In genomic region chr7:29444527-29444926, GRCm38 (mm10) we compare ENCODE assay signal across 11 mouse cellular contexts.
DNase-seq lines count a peak whose midpoint lies in the region; ATAC-seq lines count a peak whose summit lies in the region.
"Had no signal": no experiment of that assay in that cellular context is flagged by ENCODE, and none has a peak within 500 bp of the region (broad histone marks: within the 10 kb centered on the region; RNA-seq: fewer than 3 reads in every experiment).

No protein-coding gene starts in this region.

- no peaks in the 10 kb centered on the region for H3K36me3 ChIP-seq in kidney, embryonic 15.5 days
- no peaks in the 10 kb centered on the region for H3K36me3 ChIP-seq in neural tube, embryonic 13.5 days
- H3K36me3 ChIP-seq in intestine, embryonic 16.5 days (ENCODE audit: control insufficient read depth, insufficient read depth, low read length) = no peaks in the 10 kb centered on the region
- H3K36me3 ChIP-seq: embryonic facial prominence, embryonic 13.5 days had no signal

- no peaks in the 10 kb centered on the region for H3K27me3 ChIP-seq in kidney, embryonic 15.5 days
- no peaks in the 10 kb centered on the region for H3K27me3 ChIP-seq in neural tube, embryonic 13.5 days
- no peaks in the 10 kb centered on the region for H3K27me3 ChIP-seq in intestine, embryonic 16.5 days (replicated peaks; ENCODE audit: control insufficient read depth, insufficient read depth, low read length)
- H3K27me3 ChIP-seq: embryonic facial prominence, embryonic 13.5 days had no signal

- no peak for DNase-seq in kidney, postnatal 25 days
- no peak for DNase-seq in neural tube, embryonic 10.5 days (ENCODE audit: extremely low spot score, low spot score)
- DNase-seq in adipocyte (ENCODE audit: low spot score) = no peak
- no peak for DNase-seq in urinary bladder, postnatal 36 days (ENCODE audit: low spot score in 2 of 2)
- DNase-seq: cerebellum, postnatal 10 days; heart, adult 2 months had no signal

- H3K4me1 ChIP-seq in kidney, embryonic 15.5 days = peaks cover 36% of the 10 kb centered on the region
- peaks cover 30% of the 10 kb centered on the region for H3K4me1 ChIP-seq in neural tube, embryonic 13.5 days (replicated peaks)
- peaks cover 42% of the 10 kb centered on the region for H3K4me1 ChIP-seq in intestine, embryonic 16.5 days (ENCODE audit: control insufficient read depth, insufficient read depth, low read length)

- no peak overlapping the region for H3K4me3 ChIP-seq in kidney, embryonic 15.5 days (replicated peaks)
- H3K4me3 ChIP-seq in neural tube, embryonic 13.5 days = no peak overlapping the region
- no peak overlapping the region for H3K4me3 ChIP-seq in intestine, embryonic 16.5 days (ENCODE audit: low read length)
- H3K4me3 ChIP-seq: embryonic facial prominence, embryonic 13.5 days; heart, adult 2 months; left cerebral cortex, adult 2 months had no signal

- peak overlapping the region; percentile 24; the same call in 1 of the 2 replicates for H3K27ac ChIP-seq in kidney, embryonic 15.5 days
- peak overlapping the region; percentile 2 for H3K27ac ChIP-seq in neural tube, embryonic 13.5 days (replicated peaks)
- H3K27ac ChIP-seq in intestine, embryonic 16.5 days (ENCODE audit: low read length) = peak overlapping the region; percentile 60
- H3K27ac ChIP-seq: embryonic facial prominence, embryonic 13.5 days; heart, adult 2 months; left cerebral cortex, adult 2 months had no signal

- no peak for ATAC-seq in kidney, embryonic 15.5 days (replicated peaks; ENCODE audit: low FRiP score)
- no peak for ATAC-seq in neural tube, embryonic 13.5 days (ENCODE audit: low read depth)
- peak; percentile 32 for ATAC-seq in intestine, embryonic 16.5 days

- H3K4me2 ChIP-seq in kidney, embryonic 15.5 days = no peak overlapping the region
- no peak overlapping the region for H3K4me2 ChIP-seq in neural tube, embryonic 13.5 days
- no peak overlapping the region for H3K4me2 ChIP-seq in intestine, embryonic 16.5 days (ENCODE audit: low read depth, low read length)
- H3K4me2 ChIP-seq: embryonic facial prominence, embryonic 13.5 days had no signal

- H3K9me3 ChIP-seq in kidney, embryonic 15.5 days (replicated peaks) = no peaks in the 10 kb centered on the region
- no peaks in the 10 kb centered on the region for H3K9me3 ChIP-seq in neural tube, embryonic 13.5 days
- H3K9me3 ChIP-seq in intestine, embryonic 16.5 days (ENCODE audit: control insufficient read depth, low read length) = no peaks in the 10 kb centered on the region
- H3K9me3 ChIP-seq: embryonic facial prominence, embryonic 13.5 days had no signal

- WGBS in kidney, embryonic 15.5 days = 63% methylated on average over 5 of the region's 5 CpGs
- 81% methylated on average over 5 of the region's 5 CpGs for WGBS in neural tube, embryonic 13.5 days
- 44% methylated on average over 5 of the region's 5 CpGs for WGBS in intestine, embryonic 16.5 days

- no peak overlapping the region for H3K9ac ChIP-seq in kidney, embryonic 15.5 days
- no peak overlapping the region for H3K9ac ChIP-seq in neural tube, embryonic 13.5 days
- H3K9ac ChIP-seq in intestine, embryonic 16.5 days (ENCODE audit: low read depth, low read length) = peak overlapping the region; percentile 40; the same call in 1 of the 2 replicates
- H3K9ac ChIP-seq: embryonic facial prominence, embryonic 13.5 days had no signal

Comparison
In these comparisons a context has a peak if more than half of its experiments do, and no peak if none do; other contexts are left out.
1. H3K27ac ChIP-seq: peak in every context shown above with its lines; median percentile 60 in intestine, embryonic 16.5 days; 24 in kidney, embryonic 15.5 days; 2 in neural tube, embryonic 13.5 days.